Mouse (Mus musculus) left cerebral cortex, adult 8-10 months (tissue): Measurements from ENCODE around the gene Ednrb. TPM values are rescaled to one million over a fixed set of nuclear protein-coding genes. Genes with fewer than 3 reads are reported as not detected.

ENCODE experiments used
- DNase-seq, 2 experiments: peaks; one replicate each; pipeline ENCODE4 v3.0.0; 2022; ENCODE audit warnings: low spot score in 2 of 2
- total RNA-seq, 4 experiments: library from RNA; stranded (reverse); gene quantifications; 2 replicates each; pipeline ENCODE4 v1.2.4; 2022

Gene Ednrb
- total RNA-seq: 10 to 100 TPM; 37.5 to 40.3 (median 38.6) TPM

- peak in 1 of 2 experiments; percentile 8 for DNase-seq
Measured at GRCm38 (mm10) chr14:103844011-103844549, at the start of gene Ednrb. Ednrb (minus strand) TSS chr14:103844402.

GRCm38 (mm10) chr14:103892411-103892938, 48.3 kb upstream of the Ednrb start:
- DNase-seq: no peak

DNA sequence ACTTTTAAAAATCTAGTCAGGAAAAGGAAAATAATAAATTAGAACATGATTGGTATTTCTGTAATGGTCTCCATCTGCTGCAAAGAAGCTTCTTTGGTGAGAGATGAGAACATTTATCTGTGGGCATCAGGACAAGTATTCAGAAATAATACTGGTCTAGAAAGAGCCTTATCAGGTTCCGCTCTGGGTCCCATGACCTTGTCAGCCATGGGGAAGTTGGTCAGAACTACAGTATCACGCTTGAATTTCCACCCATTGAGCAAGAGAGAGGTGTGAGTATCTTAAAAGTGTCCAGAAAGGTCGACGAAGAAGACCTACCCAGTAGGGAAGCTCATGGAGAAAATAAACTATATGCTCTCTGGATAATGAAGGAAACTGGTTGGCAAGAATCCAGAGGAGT, 46.6 kb upstream of the Ednrb start:
- DNase-seq: no peak

DNA sequence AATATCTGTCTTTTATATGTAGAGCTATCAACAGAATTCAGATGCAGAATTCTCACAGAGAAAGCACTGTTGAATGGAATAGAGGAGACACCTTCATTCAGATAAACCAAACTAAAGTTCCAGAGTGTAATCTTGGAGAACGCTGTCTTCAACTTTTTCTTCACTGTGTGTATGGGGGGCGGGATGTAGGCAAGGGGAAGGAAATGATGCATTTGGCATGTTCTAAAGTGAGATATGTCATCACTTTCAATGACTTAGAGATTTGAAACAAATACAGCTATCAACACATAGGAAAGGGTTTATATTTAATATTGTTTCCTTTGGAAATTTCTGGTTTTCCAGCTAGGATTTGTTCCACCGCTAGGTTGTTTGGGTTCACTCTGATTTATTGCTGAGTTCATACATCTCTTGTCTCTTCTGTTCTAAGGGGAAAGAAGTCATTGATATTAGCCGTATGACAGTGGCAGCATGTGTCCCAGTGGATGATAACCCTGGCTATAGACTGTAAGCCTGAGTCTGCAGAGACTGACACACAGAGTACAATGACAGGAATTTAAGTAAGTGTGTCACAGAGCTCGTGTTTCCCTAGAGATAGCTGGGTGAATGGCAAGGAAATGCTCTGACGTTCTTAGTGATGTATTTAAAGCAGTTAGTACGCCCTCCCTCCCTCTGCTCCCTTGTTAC, 40.8 kb upstream of the Ednrb start:
- DNase-seq: no peak

DNA sequence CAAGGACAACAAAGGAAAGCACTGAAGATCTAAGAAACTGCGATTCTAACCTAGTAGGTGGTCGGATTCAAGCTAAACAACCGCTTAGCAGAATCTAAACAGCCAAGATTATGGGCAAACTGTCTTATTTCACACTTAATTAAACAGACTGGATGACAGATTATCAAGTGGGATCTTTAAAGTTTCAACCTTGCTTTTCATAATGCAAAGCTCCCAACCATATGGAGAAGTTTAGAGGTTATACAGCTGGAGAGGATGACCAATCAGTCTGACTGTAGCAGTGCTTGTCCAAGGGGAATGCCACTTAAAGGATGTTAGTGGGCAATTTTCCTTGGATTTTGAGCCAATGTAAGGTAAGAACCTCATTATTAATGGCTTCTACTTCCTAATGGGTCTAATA, 38.7 kb upstream of the Ednrb start:
- DNase-seq: no peak

DNA sequence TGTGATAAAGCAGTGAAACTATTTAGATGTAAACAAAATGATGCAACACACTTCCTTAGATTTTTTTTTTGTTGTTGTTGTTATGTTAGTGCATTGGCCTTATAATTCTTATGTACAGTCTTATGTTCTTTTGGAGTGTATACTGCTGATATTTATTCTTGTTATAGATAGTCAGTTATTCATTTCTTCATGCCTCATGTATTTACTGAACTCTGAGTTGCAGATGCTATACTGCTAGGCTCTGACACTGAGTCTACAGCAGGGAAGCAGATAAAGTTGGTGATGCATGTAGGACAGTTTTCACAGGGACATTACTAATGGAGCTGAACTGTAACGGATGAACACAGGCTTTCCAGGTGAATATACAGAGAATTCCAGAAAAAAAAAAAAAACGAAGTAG, 32.9 kb upstream of the Ednrb start:
- DNase-seq: no peak

- no peak for DNase-seq
Measured at GRCm38 (mm10) chr14:103876598-103876997, 32.4 kb upstream of the Ednrb start.

GRCm38 (mm10) chr14:103866636-103867035, 22.4 kb upstream of the Ednrb start:
- no peak for DNase-seq

- DNase-seq: no peak
Measured at GRCm38 (mm10) chr14:103865226-103865625, 21.0 kb upstream of the Ednrb start.

- no peak for DNase-seq
Measured at GRCm38 (mm10) chr14:103850071-103850845, 6.1 kb upstream of the Ednrb start.

- no peak for DNase-seq
Measured at GRCm38 (mm10) chr14:103845716-103846115, 1.5 kb upstream of the Ednrb start.

GRCm38 (mm10) chr14:103844944-103845343, 742 bp upstream of the Ednrb start:
- no peak for DNase-seq

- peak in 1 of 2 experiments; percentile 30 for DNase-seq
Measured at GRCm38 (mm10) chr14:103843371-103844001, 716 bp downstream of the Ednrb start.

GRCm38 (mm10) chr14:103842896-103843295, 1.3 kb downstream of the Ednrb start:
- DNase-seq: peak in 1 of 2 experiments; percentile 5

DNA sequence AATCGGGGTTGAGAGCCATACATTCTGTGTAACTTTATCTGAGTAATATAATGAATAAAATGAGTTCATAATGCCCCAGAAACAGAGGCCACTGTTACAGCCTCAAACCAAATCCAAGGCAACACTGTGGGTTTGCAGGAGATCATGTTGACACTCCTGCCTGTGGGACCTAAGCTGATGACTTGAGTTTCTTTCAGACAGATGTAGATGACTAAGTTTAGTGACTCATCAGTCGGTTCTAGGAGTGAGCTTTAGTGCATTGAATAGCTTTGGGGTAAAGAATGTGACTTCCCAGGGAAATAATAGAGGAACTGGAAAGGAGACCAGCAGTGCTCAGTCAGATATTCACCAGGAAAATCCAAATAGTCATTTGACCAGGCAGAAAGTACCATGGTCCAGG, 3.8 kb downstream of the Ednrb start:
- no peak for DNase-seq

DNA sequence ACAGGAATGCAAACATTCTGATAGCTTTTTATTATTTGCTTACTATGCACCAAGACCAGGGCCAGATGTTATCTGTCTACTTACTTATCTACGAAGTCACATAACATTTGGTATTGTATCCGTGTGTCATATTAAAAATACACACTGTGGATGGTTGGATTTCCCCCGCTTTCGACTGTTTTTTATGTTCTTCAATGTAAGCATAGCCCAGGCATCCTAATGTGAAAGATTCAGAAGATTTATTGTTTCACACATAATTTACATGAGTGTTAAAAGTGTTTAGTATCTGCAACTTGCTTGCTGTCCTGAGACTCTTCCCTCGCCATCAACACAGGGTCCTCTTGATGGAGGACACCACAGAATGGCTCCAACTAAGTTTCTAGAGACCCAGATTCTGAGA, 5.3 kb downstream of the Ednrb start:
- no peak for DNase-seq

DNA sequence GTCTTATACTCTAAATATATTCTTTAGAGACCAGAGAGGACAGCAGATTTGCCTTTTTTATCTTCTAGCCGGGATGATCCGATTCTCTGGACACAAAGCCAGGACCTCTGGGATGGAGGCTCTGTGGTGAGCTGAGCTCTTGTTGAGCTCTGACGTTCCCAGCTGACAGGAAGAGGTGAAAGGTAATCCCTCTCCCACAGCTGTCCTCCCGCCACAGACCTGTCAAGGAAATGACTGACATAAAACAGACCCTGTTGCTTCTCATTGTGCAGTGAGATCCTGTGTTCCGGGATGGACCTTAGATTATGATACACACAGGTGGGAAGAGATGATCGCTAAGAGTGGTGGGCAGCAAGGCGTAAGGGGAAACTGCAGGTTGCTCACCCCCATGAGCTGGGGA, 9.6 kb downstream of the Ednrb start:
- no peak for DNase-seq

GRCm38 (mm10) chr14:103834147-103834546, 10.1 kb downstream of the Ednrb start:
- no peak for DNase-seq

DNA sequence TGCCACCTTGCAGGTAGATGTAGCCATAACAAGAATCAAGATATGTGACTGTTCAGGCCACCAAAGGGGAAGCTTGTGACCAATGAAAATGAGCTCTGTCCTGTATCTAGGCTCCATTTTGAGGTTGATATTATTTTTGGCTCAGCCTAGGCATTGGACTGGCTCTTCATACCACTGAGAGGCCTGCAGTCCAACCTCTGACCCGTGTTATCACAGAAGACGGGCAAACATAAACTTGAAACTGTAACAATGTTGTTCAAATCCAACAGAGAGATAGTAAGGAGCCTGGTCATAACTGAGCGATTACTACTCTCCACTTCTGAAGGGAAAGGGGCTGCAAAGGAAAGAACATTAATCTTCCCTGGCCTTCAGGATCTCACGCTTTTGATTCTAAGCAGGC, 11.7 kb downstream of the Ednrb start:
- DNase-seq: no peak

- no peak for DNase-seq
Measured at GRCm38 (mm10) chr14:103831007-103831406, 13.2 kb downstream of the Ednrb start.

GRCm38 (mm10) chr14:103826343-103826742, 17.9 kb downstream of the Ednrb start:
- no peak for DNase-seq

GRCm38 (mm10) chr14:103825934-103826333, 18.3 kb downstream of the Ednrb start:
- DNase-seq: no peak
